Mouse (Mus musculus) neural tube, embryonic 12.5 days (tissue): ENCODE data around the gene Dnmt3a. TPM values are rescaled to one million over a fixed set of nuclear protein-coding genes. Genes with fewer than 3 reads are reported as not detected.

Experiments
- ATAC-seq: fragments of 200-750 bp; cut with Nextera tagmentation; 2 replicates; pipeline ENCODE4 v1.8.0; 2017; ENCODE audit warnings: low read depth, mild to moderate bottlenecking, moderate TSS enrichment, moderate library complexity; ENCODE audit not compliant: low FRiP score
- H3K27ac ChIP-seq: fragments of 300-500 bp; sonication (generic); 2 replicates; pipeline ENCODE4 v1.5.1; 2016
- H3K27me3 ChIP-seq: fragments of 300-500 bp; sonication (generic); replicated peaks from 2 replicates; pipeline ENCODE4 v1.6.1; 2016; ENCODE audit warnings: mild to moderate bottlenecking
- H3K36me3 ChIP-seq: fragments of 300-500 bp; sonication (generic); 2 replicates; pipeline ENCODE4 v1.6.1; 2016; ENCODE audit warnings: mild to moderate bottlenecking
- H3K4me1 ChIP-seq: fragments of 300-500 bp; sonication (generic); 2 replicates; pipeline ENCODE4 v1.6.1; 2016
- H3K4me2 ChIP-seq: fragments of 300-500 bp; sonication (generic); replicated peaks from 2 replicates; pipeline ENCODE4 v1.6.1; 2016; ENCODE audit warnings: mild to moderate bottlenecking
- H3K4me3 ChIP-seq: fragments of 300-500 bp; sonication (generic); 2 replicates; pipeline ENCODE4 v1.5.1; 2016
- H3K9ac ChIP-seq: fragments of 300-500 bp; sonication (generic); 2 replicates; pipeline ENCODE4 v1.6.1; 2016; ENCODE audit warnings: mild to moderate bottlenecking
- H3K9me3 ChIP-seq: fragments of 300-500 bp; sonication (generic); 2 replicates; pipeline ENCODE4 v1.6.1; 2016; ENCODE audit warnings: mild to moderate bottlenecking
- WGBS: fragments of 180-500 bp; shearing (Covaris S2); methylation state at CpG from one replicate; pipeline ENCODE4 v1.1.7; 2016; 5-methylcytosine and 5-hydroxymethylcytosine counted together
- polyA plus RNA-seq: library from polyadenylated mRNA; unstranded; fragments of >200 nt; fragmentation: Nextera tagmentation; extraction: Ambion mirVana; gene quantifications from 2 replicates; pipeline ENCODE4 v1.2.1, GENCODE M21; 2016

Gene Dnmt3a
- polyA plus RNA-seq, 1 experiment from 2014 or later, result 146 TPM

GRCm38 (mm10) chr12:3776015-3776414 lies 29.8 kb upstream of the Dnmt3a start:
- Histone ChIP-seq H3K4me3 (no peak overlapping the region), H3K27ac (no peak overlapping the region), H3K27me3 (no peaks in the 10 kb centered on the region), H3K4me1 (peaks cover 10% of the 10 kb centered on the region), H3K9me3 (no peaks in the 10 kb centered on the region), H3K4me2 (no peak overlapping the region), H3K36me3 (peaks cover 15% of the 10 kb centered on the region; the same call in 1 of the 2 replicates), H3K9ac (no peak overlapping the region)
- WGBS, result 93% methylated on average over 2 of the region's 2 CpGs
- ATAC-seq, result no peak

GRCm38 (mm10) chr12:3777682-3778081 lies 28.1 kb upstream of the Dnmt3a start:
- Histone ChIP-seq H3K4me2 (no peak overlapping the region), H3K27ac (no peak overlapping the region), H3K9me3 (no peaks in the 10 kb centered on the region), H3K36me3 (peaks cover 12% of the 10 kb centered on the region; the same call in 1 of the 2 replicates), H3K9ac (no peak overlapping the region), H3K4me3 (no peak overlapping the region), H3K27me3 (no peaks in the 10 kb centered on the region), H3K4me1 (peaks cover 16% of the 10 kb centered on the region)
- 93% methylated on average over 5 of the region's 5 CpGs for WGBS
- ATAC-seq, result no peak

- H3K4me1 ChIP-seq, result peaks cover 22% of the 10 kb centered on the region
- no peaks in the 10 kb centered on the region for H3K27me3 ChIP-seq
- no peaks in the 10 kb centered on the region for H3K9me3 ChIP-seq
- no peak overlapping the region for H3K4me2 ChIP-seq
- 84% methylated on average over 6 of the region's 6 CpGs for WGBS
- no peak for ATAC-seq
- no peak overlapping the region for H3K4me3 ChIP-seq
- H3K27ac ChIP-seq, result no peak overlapping the region
- H3K9ac ChIP-seq, result no peak overlapping the region
- H3K36me3 ChIP-seq, result peaks cover 6% of the 10 kb centered on the region; the same call in 1 of the 2 replicates
These were observed 27.5 kb upstream of the Dnmt3a start for GRCm38 (mm10) chr12:3778286-3778685.

GRCm38 (mm10) chr12:3779639-3780038 lies 26.2 kb upstream of the Dnmt3a start:
- H3K4me3 ChIP-seq, result no peak overlapping the region
- no peaks in the 10 kb centered on the region for H3K36me3 ChIP-seq
- no peak overlapping the region for H3K27ac ChIP-seq
- 85% methylated on average over 2 of the region's 2 CpGs for WGBS
- no peak for ATAC-seq
- H3K4me2 ChIP-seq, result no peak overlapping the region
- H3K4me1 ChIP-seq, result peaks cover 32% of the 10 kb centered on the region
- no peaks in the 10 kb centered on the region for H3K9me3 ChIP-seq
- no peaks in the 10 kb centered on the region for H3K27me3 ChIP-seq
- no peak overlapping the region for H3K9ac ChIP-seq

GRCm38 (mm10) chr12:3780405-3780891 lies 25.4 kb upstream of the Dnmt3a start:
- ATAC-seq, result peak; percentile 44
- 0 out of 2 replicates have a peak overlapping the region, but pooled peaks have one; percentile 20 for H3K27ac ChIP-seq
- H3K9ac ChIP-seq, result no peak overlapping the region
- peaks cover 34% of the 10 kb centered on the region for H3K4me1 ChIP-seq
- no peaks in the 10 kb centered on the region for H3K9me3 ChIP-seq
- WGBS, result 16% methylated on average over 8 of the region's 8 CpGs
- H3K27me3 ChIP-seq, result no peaks in the 10 kb centered on the region
- 0 out of 2 replicates have a peak overlapping the region, but pooled peaks have one; percentile 16 for H3K4me2 ChIP-seq
- no peak overlapping the region for H3K4me3 ChIP-seq
- no peaks in the 10 kb centered on the region for H3K36me3 ChIP-seq

GRCm38 (mm10) chr12:3780931-3781471 lies 24.8 kb upstream of the Dnmt3a start:
- ATAC-seq, result peak; percentile 42; the same call in 1 of the 2 replicates
- peaks cover 34% of the 10 kb centered on the region for H3K4me1 ChIP-seq
- 37% methylated on average over 7 of the region's 7 CpGs for WGBS
- H3K9ac ChIP-seq, result no peak overlapping the region
- no peaks in the 10 kb centered on the region for H3K9me3 ChIP-seq
- H3K36me3 ChIP-seq, result no peaks in the 10 kb centered on the region
- peak overlapping the region; percentile 13; the same call in 1 of the 2 replicates for H3K4me2 ChIP-seq
- H3K4me3 ChIP-seq, result no peak overlapping the region
- H3K27ac ChIP-seq, result peak overlapping the region; percentile 15; the same call in 1 of the 2 replicates
- H3K27me3 ChIP-seq, result no peaks in the 10 kb centered on the region

GRCm38 (mm10) chr12:3781482-3781881 lies 24.3 kb upstream of the Dnmt3a start:
- ATAC-seq, result peak; percentile 75
- H3K9me3 ChIP-seq, result no peaks in the 10 kb centered on the region
- peaks cover 34% of the 10 kb centered on the region for H3K4me1 ChIP-seq
- H3K4me3 ChIP-seq, result no peak overlapping the region
- H3K9ac ChIP-seq, result no peak overlapping the region
- H3K4me2 ChIP-seq, result peak overlapping the region; percentile 13; the same call in 1 of the 2 replicates
- 0 out of 2 replicates have a peak overlapping the region, but pooled peaks have one; percentile 15 for H3K27ac ChIP-seq
- no peaks in the 10 kb centered on the region for H3K36me3 ChIP-seq
- WGBS, result 15% methylated on average over 8 of the region's 8 CpGs
- H3K27me3 ChIP-seq, result no peaks in the 10 kb centered on the region

- H3K36me3 ChIP-seq, result no peaks in the 10 kb centered on the region
- H3K4me2 ChIP-seq, result no peak overlapping the region
- H3K27me3 ChIP-seq, result no peaks in the 10 kb centered on the region
- 0 out of 2 replicates have a peak, but pooled peaks have one; percentile 23 for ATAC-seq
- no peaks in the 10 kb centered on the region for H3K9me3 ChIP-seq
- H3K9ac ChIP-seq, result no peak overlapping the region
- no peak overlapping the region for H3K4me3 ChIP-seq
- peaks cover 34% of the 10 kb centered on the region for H3K4me1 ChIP-seq
- no peak overlapping the region for H3K27ac ChIP-seq
- 54% methylated on average over 3 of the region's 3 CpGs for WGBS
These were observed 22.5 kb upstream of the Dnmt3a start for GRCm38 (mm10) chr12:3783196-3783825.

- WGBS, result 73% methylated on average over 2 of the region's 2 CpGs
- no peak for ATAC-seq
- H3K9me3 ChIP-seq, result no peaks in the 10 kb centered on the region
- no peak overlapping the region for H3K4me3 ChIP-seq
- H3K27ac ChIP-seq, result no peak overlapping the region
- H3K4me1 ChIP-seq, result peaks cover 34% of the 10 kb centered on the region
- no peaks in the 10 kb centered on the region for H3K27me3 ChIP-seq
- no peak overlapping the region for H3K9ac ChIP-seq
- H3K4me2 ChIP-seq, result no peak overlapping the region
- H3K36me3 ChIP-seq, result no peaks in the 10 kb centered on the region
These were observed 21.5 kb upstream of the Dnmt3a start for GRCm38 (mm10) chr12:3784258-3784657.

- Histone ChIP-seq H3K27me3 (no peaks in the 10 kb centered on the region), H3K36me3 (no peaks in the 10 kb centered on the region), H3K9me3 (no peaks in the 10 kb centered on the region), H3K27ac (no peak overlapping the region), H3K4me3 (no peak overlapping the region), H3K4me2 (no peak overlapping the region), H3K9ac (no peak overlapping the region), H3K4me1 (peaks cover 34% of the 10 kb centered on the region)
- no peak for ATAC-seq
- WGBS, result 76% methylated on average over 4 of the region's 4 CpGs
These were observed 21.1 kb upstream of the Dnmt3a start for GRCm38 (mm10) chr12:3784729-3785128.

- H3K36me3 ChIP-seq, result no peaks in the 10 kb centered on the region
- 60% methylated on average over 3 of the region's 3 CpGs for WGBS
- no peak overlapping the region for H3K4me2 ChIP-seq
- H3K4me1 ChIP-seq, result peaks cover 21% of the 10 kb centered on the region
- H3K27ac ChIP-seq, result no peak overlapping the region
- ATAC-seq, result no peak
- no peak overlapping the region for H3K4me3 ChIP-seq
- H3K9me3 ChIP-seq, result no peaks in the 10 kb centered on the region
- no peaks in the 10 kb centered on the region for H3K27me3 ChIP-seq
- H3K9ac ChIP-seq, result no peak overlapping the region
These were observed 18.8 kb upstream of the Dnmt3a start for GRCm38 (mm10) chr12:3787041-3787440.

- Histone ChIP-seq H3K9me3 (no peaks in the 10 kb centered on the region), H3K9ac (no peak overlapping the region), H3K27me3 (no peaks in the 10 kb centered on the region), H3K4me3 (no peak overlapping the region), H3K27ac (no peak overlapping the region), H3K4me1 (peaks cover 21% of the 10 kb centered on the region), H3K4me2 (no peak overlapping the region), H3K36me3 (no peaks in the 10 kb centered on the region)
- no peak for ATAC-seq
- WGBS, result 77% methylated on average over 1 of the region's 1 CpGs
These were observed 18.3 kb upstream of the Dnmt3a start for GRCm38 (mm10) chr12:3787541-3787940.
